Mouse (Mus musculus): ENCODE results near the gene Gm49394. TPM values are rescaled to one million over a fixed set of nuclear protein-coding genes. Genes with fewer than 3 reads are reported as not detected.
A peak's percentile ranks its signal among the peaks of the same experiment; 100 is the strongest.

The Gm49394 gene
- polyA plus RNA-seq, 1 experiment from 2014 or later, result 0.14 TPM

DNA sequence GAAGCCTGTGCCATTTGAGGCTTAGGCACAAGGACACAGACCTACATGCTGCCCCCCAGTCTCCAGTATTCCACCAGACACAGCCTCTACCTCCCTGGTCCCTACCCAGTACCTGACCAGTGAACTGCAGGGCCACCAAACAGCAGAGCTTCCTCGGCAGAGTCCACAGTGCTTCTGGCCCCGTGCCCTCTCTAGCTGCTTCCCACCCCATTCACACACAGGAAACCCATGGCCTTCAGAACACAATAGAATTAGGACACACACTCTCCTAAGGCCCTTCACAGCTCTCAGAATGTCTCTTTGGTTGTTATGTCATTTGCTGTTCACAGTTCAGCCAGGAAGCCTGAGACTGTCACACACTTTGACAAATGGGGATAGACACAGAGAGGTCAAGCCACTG is 3.1 kb downstream of the Gm49394 start, which contains the start of gene Igf2:
Gene Igf2 (minus strand): TSS at position 158 of the 400 bp plus-strand sequence.
- ATAC-seq (ENCODE audit: insufficient read depth, low FRiP score, low read depth), result no peak
- H3K4me2 ChIP-seq, result no peak within 1 kb of the TSS
- H3K9me3 ChIP-seq, result peaks cover 4% of the 10 kb centered on the region; the same call in 1 of the 2 replicates
- H3K27me3 ChIP-seq (replicated peaks), result peaks cover 37% of the 10 kb centered on the region
- H3K4me3 ChIP-seq (replicated peaks), result no peak within 1 kb of the TSS
- H3K36me3 ChIP-seq, result no peaks in the 10 kb centered on the region; the same call in 1 of the 2 replicates
- no peak within 1 kb of the TSS for H3K9ac ChIP-seq
- H3K4me1 ChIP-seq, result 0 out of 2 replicates have a peak, but pooled peaks cover 2% of the 10 kb centered on the region
- H3K27ac ChIP-seq, result peak within 1 kb of the TSS; percentile 26; the same call in 1 of the 2 replicates
- 73% methylated on average over 2 of the region's 2 CpGs for WGBS

- 76% methylated on average over 4 of the region's 4 CpGs for WGBS
- Histone ChIP-seq H3K4me3 (replicated peaks) (no peak overlapping the region), H3K4me2 (no peak overlapping the region), H3K9ac (no peak overlapping the region), H3K27ac (peak overlapping the region; percentile 26; the same call in 1 of the 2 replicates), H3K27me3 (replicated peaks) (peaks cover 39% of the 10 kb centered on the region), H3K36me3 (no peaks in the 10 kb centered on the region; the same call in 1 of the 2 replicates), H3K4me1 (0 out of 2 replicates have a peak, but pooled peaks cover 2% of the 10 kb centered on the region), H3K9me3 (peaks cover 4% of the 10 kb centered on the region; the same call in 1 of the 2 replicates)
- no peak for ATAC-seq (ENCODE audit: insufficient read depth, low FRiP score, low read depth)
Observed at GRCm38 (mm10) chr7:142666109-142666508, 3.6 kb downstream of the Gm49394 start.

GRCm38 (mm10) chr7:142665364-142665763 is 4.4 kb downstream of the Gm49394 start:
- ATAC-seq (ENCODE audit: insufficient read depth, low FRiP score, low read depth), result no peak
- H3K27ac ChIP-seq, result no peak overlapping the region
- H3K9ac ChIP-seq, result no peak overlapping the region
- WGBS, result 61% methylated on average over 5 of the region's 5 CpGs
- H3K36me3 ChIP-seq, result no peaks in the 10 kb centered on the region; the same call in 1 of the 2 replicates
- H3K4me2 ChIP-seq, result peak overlapping the region; percentile 56; the same call in 1 of the 2 replicates
- peaks cover 4% of the 10 kb centered on the region; the same call in 1 of the 2 replicates for H3K9me3 ChIP-seq
- H3K4me1 ChIP-seq, result peaks cover 10% of the 10 kb centered on the region; the same call in 1 of the 2 replicates
- H3K27me3 ChIP-seq (replicated peaks), result peaks cover 46% of the 10 kb centered on the region
- no peak overlapping the region for H3K4me3 ChIP-seq (replicated peaks)

DNA sequence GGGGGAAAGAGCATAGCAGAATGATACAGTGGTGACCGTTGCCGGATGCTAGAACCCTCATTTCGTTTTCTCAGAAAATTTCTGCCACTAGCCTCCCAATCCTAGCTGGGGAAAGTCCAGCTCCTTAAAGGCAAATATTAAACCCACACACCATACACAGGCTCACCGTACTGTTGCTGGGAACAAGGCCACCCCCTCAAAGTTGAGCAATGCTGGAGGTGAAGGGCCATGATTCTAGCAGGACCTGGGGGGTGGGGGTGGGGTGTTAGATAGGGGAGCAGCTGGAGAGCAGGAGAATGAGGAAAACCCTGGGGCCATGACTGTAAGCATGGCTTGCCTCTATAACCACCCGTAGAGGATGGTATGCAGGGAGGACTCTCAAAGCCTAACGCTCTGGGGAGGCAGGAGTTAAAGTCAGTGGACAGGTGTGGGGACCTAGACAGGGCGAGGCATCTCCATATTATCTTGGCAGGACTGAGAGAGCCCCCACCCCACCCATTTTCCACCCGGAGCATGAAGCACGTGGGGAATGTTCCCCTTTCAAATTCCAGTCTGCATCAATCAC is 5.2 kb downstream of the Gm49394 start:
- Histone ChIP-seq H3K4me1 (peaks cover 18% of the 10 kb centered on the region; the same call in 1 of the 2 replicates), H3K9ac (peak overlapping the region; percentile 30; the same call in 1 of the 2 replicates), H3K27me3 (replicated peaks) (peaks cover 55% of the 10 kb centered on the region), H3K27ac (peak overlapping the region; percentile 48; the same call in 1 of the 2 replicates), H3K4me2 (peak overlapping the region; percentile 56), H3K4me3 (replicated peaks) (peak overlapping the region; percentile 39), H3K9me3 (no peaks in the 10 kb centered on the region), H3K36me3 (no peaks in the 10 kb centered on the region; the same call in 1 of the 2 replicates)
- whole genome bisulfite sequencing, result 13% methylated on average over 9 of the region's 9 CpGs
- 0 out of 2 replicates have a peak, but pooled peaks have one; percentile 18 for ATAC-seq (ENCODE audit: insufficient read depth, low FRiP score, low read depth)

DNA sequence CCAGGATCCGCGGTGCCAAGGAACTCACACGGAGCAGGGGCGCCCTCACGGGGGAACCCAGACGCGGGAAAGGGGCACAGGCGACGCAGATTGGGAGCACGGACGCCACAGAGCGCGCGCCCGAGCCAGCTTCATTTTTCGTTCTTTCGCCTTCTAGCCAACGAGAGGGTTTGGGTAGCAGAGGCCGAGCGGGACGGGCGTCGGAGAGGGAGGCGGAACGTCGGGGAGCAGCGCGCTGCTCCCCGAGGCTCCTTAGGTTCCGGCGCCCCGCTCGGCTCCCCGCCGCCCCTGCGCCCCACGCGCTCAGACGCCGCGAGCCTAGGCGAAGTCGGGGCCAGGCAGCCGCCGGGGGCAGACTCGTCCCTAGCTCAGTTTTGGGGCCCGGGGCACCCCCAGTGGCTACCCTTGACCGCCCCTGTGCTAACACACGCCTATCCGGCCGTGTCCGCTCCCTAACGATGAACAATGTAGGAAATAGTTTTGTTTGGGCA is 5.8 kb downstream of the Gm49394 start:
- peaks cover 20% of the 10 kb centered on the region; the same call in 1 of the 2 replicates for H3K4me1 ChIP-seq
- ATAC-seq (ENCODE audit: insufficient read depth, low FRiP score, low read depth), result no peak
- H3K27me3 ChIP-seq (replicated peaks), result peaks cover 57% of the 10 kb centered on the region
- peak overlapping the region; percentile 39 for H3K4me3 ChIP-seq (replicated peaks)
- H3K36me3 ChIP-seq, result no peaks in the 10 kb centered on the region; the same call in 1 of the 2 replicates
- H3K9me3 ChIP-seq, result no peaks in the 10 kb centered on the region
- WGBS, result 1% methylated on average over 53 of the region's 53 CpGs
- H3K27ac ChIP-seq, result peak overlapping the region; percentile 48
- H3K9ac ChIP-seq, result peak overlapping the region; percentile 30; the same call in 1 of the 2 replicates
- peak overlapping the region; percentile 56 for H3K4me2 ChIP-seq

- H3K9ac ChIP-seq, result no peak overlapping the region
- 19% methylated on average over 5 of the region's 5 CpGs for WGBS
- peaks cover 61% of the 10 kb centered on the region for H3K27me3 ChIP-seq (replicated peaks)
- H3K9me3 ChIP-seq, result no peaks in the 10 kb centered on the region
- H3K27ac ChIP-seq, result no peak overlapping the region
- ATAC-seq (ENCODE audit: insufficient read depth, low FRiP score, low read depth), result no peak
- peak overlapping the region; percentile 56 for H3K4me2 ChIP-seq
- H3K4me1 ChIP-seq, result peaks cover 25% of the 10 kb centered on the region; the same call in 1 of the 2 replicates
- H3K4me3 ChIP-seq (replicated peaks), result peak overlapping the region; percentile 39
- H3K36me3 ChIP-seq, result no peaks in the 10 kb centered on the region; the same call in 1 of the 2 replicates
Observed at GRCm38 (mm10) chr7:142663151-142663550, 6.6 kb downstream of the Gm49394 start.

DNA sequence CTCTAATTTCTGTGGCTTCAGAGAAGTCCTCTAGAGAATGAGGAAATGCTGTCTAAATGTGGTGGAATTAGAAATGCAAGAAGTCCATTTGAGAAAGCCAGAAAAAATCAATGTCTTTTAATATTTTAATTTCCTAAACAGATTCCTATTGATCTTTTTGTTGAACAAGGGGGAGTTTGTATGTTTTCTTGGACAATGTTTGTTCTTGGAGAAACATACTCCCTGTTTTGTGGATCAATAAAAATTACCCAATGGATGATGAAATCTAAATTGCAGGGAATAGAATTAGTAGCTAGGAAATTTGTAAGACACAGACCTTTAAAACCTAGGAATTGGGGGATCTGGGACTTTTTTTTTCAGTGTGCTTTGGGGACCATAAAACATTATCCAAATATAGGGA is 7.9 kb downstream of the Gm49394 start:
- H3K4me3 ChIP-seq (replicated peaks), result peak overlapping the region; percentile 53
- no peaks in the 10 kb centered on the region for H3K36me3 ChIP-seq
- no peaks in the 10 kb centered on the region for H3K9me3 ChIP-seq
- peaks cover 72% of the 10 kb centered on the region for H3K27me3 ChIP-seq (replicated peaks)
- no peak overlapping the region for H3K27ac ChIP-seq
- no peak for ATAC-seq (ENCODE audit: insufficient read depth, low FRiP score, low read depth)
- H3K4me2 ChIP-seq, result peak overlapping the region; percentile 66
- H3K4me1 ChIP-seq, result peaks cover 25% of the 10 kb centered on the region; the same call in 1 of the 2 replicates
- H3K9ac ChIP-seq, result no peak overlapping the region

- ATAC-seq (ENCODE audit: insufficient read depth, low FRiP score, low read depth), result no peak
- Histone ChIP-seq H3K4me2 (peak overlapping the region; percentile 66), H3K27ac (peak overlapping the region; percentile 91), H3K9me3 (no peaks in the 10 kb centered on the region), H3K27me3 (replicated peaks) (peaks cover 77% of the 10 kb centered on the region), H3K4me1 (peaks cover 26% of the 10 kb centered on the region; the same call in 1 of the 2 replicates), H3K36me3 (no peaks in the 10 kb centered on the region), H3K4me3 (replicated peaks) (peak overlapping the region; percentile 53), H3K9ac (peak overlapping the region; percentile 47)
- WGBS, result 4% methylated on average over 25 of the region's 25 CpGs
Observed at GRCm38 (mm10) chr7:142661046-142661445, 8.7 kb downstream of the Gm49394 start.

DNA sequence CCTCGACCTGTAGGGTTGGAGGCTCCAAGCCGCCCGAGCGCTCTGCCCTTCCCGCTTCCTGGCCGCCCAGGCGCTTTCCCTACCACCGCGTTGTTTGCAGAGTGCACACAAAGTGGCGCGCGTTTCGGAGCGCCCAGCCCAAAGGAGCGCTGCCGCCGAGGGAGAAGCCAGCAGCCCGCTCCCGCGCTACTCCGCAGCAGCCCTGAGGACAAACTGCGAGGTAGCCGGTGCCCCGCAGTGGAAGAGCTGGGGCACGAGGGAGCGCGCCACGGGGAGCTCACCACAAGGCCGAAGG is 9.1 kb downstream of the Gm49394 start:
- Histone ChIP-seq H3K4me3 (replicated peaks) (peak overlapping the region; percentile 53), H3K27ac (peak overlapping the region; percentile 91), H3K9ac (peak overlapping the region; percentile 47), H3K27me3 (replicated peaks) (peaks cover 74% of the 10 kb centered on the region), H3K36me3 (no peaks in the 10 kb centered on the region), H3K9me3 (no peaks in the 10 kb centered on the region), H3K4me2 (peak overlapping the region; percentile 66), H3K4me1 (peaks cover 28% of the 10 kb centered on the region; the same call in 1 of the 2 replicates)
- ATAC-seq (ENCODE audit: insufficient read depth, low FRiP score, low read depth), result no peak
- under 1% methylated on average over 29 of the region's 29 CpGs for WGBS

GRCm38 (mm10) chr7:142659767-142660650 is 9.7 kb downstream of the Gm49394 start:
- H3K9ac ChIP-seq, result peak overlapping the region; percentile 61
- peak overlapping the region; percentile 91 for H3K27ac ChIP-seq
- peaks cover 28% of the 10 kb centered on the region; the same call in 1 of the 2 replicates for H3K4me1 ChIP-seq
- H3K4me2 ChIP-seq, result peak overlapping the region; percentile 66
- H3K9me3 ChIP-seq, result no peaks in the 10 kb centered on the region
- H3K36me3 ChIP-seq, result no peaks in the 10 kb centered on the region
- H3K27me3 ChIP-seq (replicated peaks), result peaks cover 70% of the 10 kb centered on the region
- ATAC-seq (ENCODE audit: insufficient read depth, low FRiP score, low read depth), result peak; percentile 15
- WGBS, result 1% methylated on average over 42 of the region's 43 CpGs
- H3K4me3 ChIP-seq (replicated peaks), result peak overlapping the region; percentile 53

GRCm38 (mm10) chr7:142659181-142659681 is 10.5 kb downstream of the Gm49394 start:
- Histone ChIP-seq H3K27ac (peak overlapping the region; percentile 91), H3K4me2 (peak overlapping the region; percentile 66), H3K27me3 (replicated peaks) (peaks cover 71% of the 10 kb centered on the region), H3K4me3 (replicated peaks) (peak overlapping the region; percentile 53), H3K9ac (peak overlapping the region; percentile 61), H3K36me3 (peaks cover 4% of the 10 kb centered on the region; the same call in 1 of the 2 replicates), H3K4me1 (peaks cover 33% of the 10 kb centered on the region), H3K9me3 (no peaks in the 10 kb centered on the region)
- 1% methylated on average over 66 of the region's 70 CpGs for WGBS
- peak; percentile 57 for ATAC-seq (ENCODE audit: insufficient read depth, low FRiP score, low read depth)
